Mouse (Mus musculus) lung, adult 2 months (tissue): ENCODE measurements around the gene Mgmt.

Experiments
- CTCF ChIP-seq: fragments of 200-500 bp; IDR thresholded peaks from 2 replicates; pipeline ENCODE4 v1.5.1; 2011; ENCODE audit warnings: mild to moderate bottlenecking, low read length, control low read depth; ENCODE audit not compliant: insufficient read depth
- POLR2A ChIP-seq: fragments of 200-500 bp; IDR thresholded peaks from 2 replicates; pipeline ENCODE4 v1.6.1; 2011; ENCODE audit warnings: low read depth, mild to moderate bottlenecking, control low read depth, low read length, borderline replicate concordance; ENCODE audit errors: extremely low read depth

GRCm38 (mm10) chr7:137035916-137036315 is 141.5 kb downstream of the Mgmt start:
- TF ChIP-seq POLR2A, result no peak
- no peak for TF ChIP-seq CTCF
